Mouse (Mus musculus) CH12.LX (cell line): ENCODE measurements around the gene Tfdp1.

Experiments
- CTCF ChIP-seq, 2 experiments: IDR thresholded peaks in 1 of 2; conservative IDR thresholded peaks in 1 of 2; 2 replicates each; pipeline ENCODE4 v1.5.1; 2011 to 2012; ENCODE audit warnings: low read depth in 2 of 2, low read length in 2 of 2, improper control_type of control experiment in 1 of 2, inconsistent platforms in 1 of 2, mild to moderate bottlenecking in 1 of 2, moderate library complexity in 1 of 2
- MAZ ChIP-seq: IDR thresholded peaks from 2 replicates; pipeline ENCODE4 v1.6.1; 2012; ENCODE audit warnings: low read depth, mild to moderate bottlenecking, inconsistent platforms, low read length, improper control_type of control experiment, moderate library complexity
- NRF1 ChIP-seq: IDR thresholded peaks from 2 replicates; pipeline ENCODE4 v1.6.1; 2014; ENCODE audit warnings: low read depth, mild to moderate bottlenecking, inconsistent platforms, low read length, improper control_type of control experiment, moderate library complexity
- POLR2A ChIP-seq: IDR thresholded peaks from 2 replicates; pipeline ENCODE4 v1.6.1; 2011; ENCODE audit warnings: low read depth, mild to moderate bottlenecking, improper control_type of control experiment, low read length
- TCF12 ChIP-seq: IDR thresholded peaks from 2 replicates; pipeline ENCODE4 v1.6.1; 2014; ENCODE audit warnings: low read depth, mild to moderate bottlenecking, inconsistent platforms, low read length, improper control_type of control experiment
- ZNF384 ChIP-seq: IDR thresholded peaks from 2 replicates; pipeline ENCODE4 v1.6.1; 2012; ENCODE audit warnings: low read depth, low read length, improper control_type of control experiment, inconsistent platforms

DNA sequence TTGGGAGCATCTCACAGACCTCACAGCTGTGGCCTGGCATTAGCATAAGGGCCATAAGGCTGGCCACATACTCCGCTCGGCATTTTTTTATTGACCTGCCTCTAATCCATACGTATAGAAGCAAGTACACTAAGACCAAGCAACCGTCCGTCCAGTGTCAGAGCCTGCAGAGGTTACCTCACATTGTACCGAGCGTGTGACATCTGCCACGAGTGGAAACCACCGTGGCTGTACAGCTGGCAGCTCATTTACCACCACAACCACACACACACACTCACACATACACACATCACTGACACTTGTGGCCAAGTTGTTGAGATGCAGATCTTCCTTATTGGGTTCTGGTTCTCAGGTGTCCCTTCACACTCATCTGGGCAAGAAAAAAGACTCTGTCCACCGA, 21.9 kb upstream of the Tfdp1 start:
- TF ChIP-seq NRF1 (no peak), TCF12 (no peak), POLR2A (no peak), MAZ (no peak), ZNF384 (no peak), CTCF (conservative IDR thresholded peaks at IDR 0.05 in 1 of 2, IDR thresholded peaks at IDR 0.05 in 1 of 2; ENCODE audit: low read depth in 2 of 2, low read length in 2 of 2) (no peak)
